Mouse (Mus musculus) lung, postnatal 25 days (tissue): ENCODE results near the gene Lgals7.

Experiments used
- DNase-seq: peaks from one replicate; pipeline ENCODE4 v3.0.0; 2022; ENCODE audit warnings: low spot score

Gene Lgals7

GRCm38 (mm10) chr7:28830981-28831380, 32.7 kb upstream of the Lgals7 start:
- DNase-seq = no peak

GRCm38 (mm10) chr7:28831411-28832125, 32.1 kb upstream of the Lgals7 start:
- DNase-seq = no peak

GRCm38 (mm10) chr7:28832137-28832536, 31.5 kb upstream of the Lgals7 start:
- no peak for DNase-seq

- DNase-seq = no peak
These were observed 29.8 kb upstream of the Lgals7 start, which contains the start of gene Lgals4 for GRCm38 (mm10) chr7:28833723-28834347. Lgals4 (plus strand) TSS chr7:28833854.

- DNase-seq = no peak
These were observed 26.7 kb upstream of the Lgals7 start for GRCm38 (mm10) chr7:28836936-28837335.

GRCm38 (mm10) chr7:28838331-28838730, 25.3 kb upstream of the Lgals7 start:
- peak; percentile 51 for DNase-seq

- DNase-seq = no peak
These were observed 16.4 kb upstream of the Lgals7 start for GRCm38 (mm10) chr7:28847273-28847672.

GRCm38 (mm10) chr7:28849700-28850236, 13.9 kb upstream of the Lgals7 start:
- DNase-seq = no peak

GRCm38 (mm10) chr7:28850642-28851041, 13.0 kb upstream of the Lgals7 start:
- no peak for DNase-seq

GRCm38 (mm10) chr7:28859953-28860352, 3.7 kb upstream of the Lgals7 start:
- no peak for DNase-seq

GRCm38 (mm10) chr7:28860898-28861297, 2.8 kb upstream of the Lgals7 start:
- DNase-seq = no peak

- no peak for DNase-seq
These were observed 695 bp upstream of the Lgals7 start for GRCm38 (mm10) chr7:28862817-28863499.

- no peak for DNase-seq
These were observed 666 bp downstream of the Lgals7 start for GRCm38 (mm10) chr7:28864288-28864750.

- DNase-seq = peak; percentile 91
These were observed 2.0 kb downstream of the Lgals7 start for GRCm38 (mm10) chr7:28865481-28866300.

GRCm38 (mm10) chr7:28866769-28867507, 3.3 kb downstream of the Lgals7 start:
- DNase-seq = peak; percentile 9

GRCm38 (mm10) chr7:28867508-28868340, 4.1 kb downstream of the Lgals7 start:
- peak; percentile 79 for DNase-seq

- no peak for DNase-seq
These were observed 7.4 kb downstream of the Lgals7 start for GRCm38 (mm10) chr7:28870901-28871664.

GRCm38 (mm10) chr7:28874565-28874964, 10.9 kb downstream of the Lgals7 start:
- DNase-seq = no peak

- DNase-seq = no peak
These were observed 12.4 kb downstream of the Lgals7 start for GRCm38 (mm10) chr7:28876099-28876498.
